Mouse (Mus musculus) B cell, adult (primary cell): ENCODE data around the gene Plagl2. TPM values are rescaled to one million over a fixed set of nuclear protein-coding genes. Genes with fewer than 3 reads are reported as not detected.

Experiments used
- total RNA-seq: library from RNA; stranded (reverse); gene quantifications from 4 replicates; pipeline ENCODE4 v1.2.4, GENCODE M21; 2023; ENCODE audit not compliant: inconsistent age

Gene Plagl2
- 20.1 to 27.6 TPM (median 24.9 TPM) in 4 replicates for total RNA-seq

GRCm38 (mm10) chr2:153241250-153242014 is at the start of gene Plagl2, which contains the start of gene Pofut1:
TSS of gene Plagl2 (minus strand) at chr2:153241426.
TSS of gene Pofut1 (plus strand) at chr2:153241533.

GRCm38 (mm10) chr2:153224946-153225594 is 16.2 kb downstream of the Plagl2 start, which contains the start of gene Tspyl3:
TSS of gene Tspyl3 (minus strand) at chr2:153225441.

Other genes starting within 250 kb of the Plagl2 start
- 47.8 to 66.6 TPM (median 54.0 TPM) in 4 replicates for gene Pdrg1, start 226.0 kb downstream of the Plagl2 start, total RNA-seq
- not detected in 4 replicates for gene Xkr7, start 209.6 kb downstream of the Plagl2 start, total RNA-seq
- gene Ccm2l, start 175.5 kb downstream of the Plagl2 start, total RNA-seq: not detected in 4 replicates
- 141 to 170 TPM (median 156 TPM) in 4 replicates for gene Hck, start 133.0 kb downstream of the Plagl2 start, total RNA-seq
- gene Tm9sf4, start 80.1 kb downstream of the Plagl2 start, total RNA-seq: 70.9 to 97.2 TPM (median 87.3 TPM) in 4 replicates
- 13.3 to 18.0 TPM (median 16.4 TPM) in 4 replicates for gene Tspyl3, start 16.0 kb downstream of the Plagl2 start, total RNA-seq
- gene Pofut1, start 107 bp upstream of the Plagl2 start, total RNA-seq: 29.9 to 32.4 TPM (median 31.7 TPM) in 4 replicates
- gene Kif3b, start 50.0 kb upstream of the Plagl2 start, total RNA-seq: 17.7 to 19.7 TPM (median 18.5 TPM) in 4 replicates
- gene Asxl1, start 104.4 kb upstream of the Plagl2 start, total RNA-seq: 47.1 to 51.7 TPM (median 50.3 TPM) in 4 replicates